Mouse (Mus musculus) MEL (cell line): Measurements from ENCODE around the gene Scaf11.

Experiments
- ELF1 ChIP-seq: IDR thresholded peaks from 2 replicates; pipeline ENCODE4 v1.6.1; 2014; ENCODE audit warnings: low read depth, mild to moderate bottlenecking, inconsistent platforms, low read length, improper control_type of control experiment, moderate library complexity
- EP300 ChIP-seq, 2 experiments: IDR thresholded peaks; 2 replicates each; pipeline ENCODE4 v1.6.1; 2011; ENCODE audit warnings: improper control_type of control experiment in 2 of 2, low read length in 2 of 2, low read depth in 1 of 2, mild to moderate bottlenecking in 1 of 2
- MYC ChIP-seq: IDR thresholded peaks from 2 replicates; pipeline ENCODE4 v1.6.1; 2011; ENCODE audit warnings: low read depth, mild to moderate bottlenecking, low read length, improper control_type of control experiment, moderate library complexity
- POLR2A ChIP-seq, 2 experiments: IDR thresholded peaks; 2 replicates each; pipeline ENCODE4 v1.6.1; 2011 to 2012; ENCODE audit warnings: low read length in 2 of 2, mild to moderate bottlenecking in 2 of 2, control low read depth in 1 of 2, improper control_type of control experiment in 1 of 2, low read depth in 1 of 2, moderate library complexity in 1 of 2; ENCODE audit not compliant: control insufficient read depth in 1 of 2, insufficient read depth in 1 of 2, poor library complexity in 1 of 2
- SIN3A ChIP-seq: IDR thresholded peaks from 2 replicates; pipeline ENCODE4 v1.6.1; 2012; ENCODE audit warnings: low read length, improper control_type of control experiment, inconsistent platforms

DNA sequence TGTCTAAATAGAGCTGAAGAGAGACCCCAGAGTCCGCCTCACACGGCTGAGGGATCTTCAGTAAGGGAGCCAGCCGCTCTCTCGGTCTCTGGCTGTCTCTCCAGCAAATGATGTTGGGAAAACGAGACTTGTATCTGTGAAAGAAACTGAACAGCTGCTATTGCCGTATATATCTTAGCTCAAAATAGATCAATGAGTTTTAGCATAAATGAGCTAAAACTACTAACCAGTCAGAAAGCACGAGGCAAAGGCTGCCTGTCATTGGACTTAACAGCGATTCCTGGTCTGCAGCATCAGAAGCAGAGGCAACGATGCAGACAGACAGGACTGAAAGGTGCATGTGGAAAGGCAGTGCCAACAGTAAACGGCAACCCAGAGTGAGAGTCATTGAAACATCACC lies 62.3 kb downstream of the Scaf11 start:
- TF ChIP-seq POLR2A (IDR thresholded peaks at IDR 0.05; ENCODE audit: control insufficient read depth in 1 of 2, insufficient read depth in 1 of 2, low read depth in 1 of 2, low read length in 2 of 2, poor library complexity in 1 of 2) (no peak), MYC (no peak), SIN3A (no peak), EP300 (IDR thresholded peaks at IDR 0.05; ENCODE audit: low read depth in 1 of 2, low read length in 2 of 2) (no peak), ELF1 (no peak)
